Mouse (Mus musculus) midbrain, embryonic 16.5 days (tissue): ENCODE data around the gene Sptbn4. TPM values are rescaled to one million over a fixed set of nuclear protein-coding genes. Genes with fewer than 3 reads are reported as not detected.
A peak's percentile ranks its signal among the peaks of the same experiment; 100 is the strongest.

Source experiments
- ATAC-seq: fragments of 200-750 bp; cut with Nextera tagmentation; 2 replicates; pipeline ENCODE4 v1.8.0; 2017; ENCODE audit warnings: moderate TSS enrichment
- H3K27ac ChIP-seq: fragments of 300-500 bp; sonication (generic); 2 replicates; pipeline ENCODE4 v1.5.1; 2014; ENCODE audit warnings: mild to moderate bottlenecking, low read length, mixed read lengths
- H3K27me3 ChIP-seq: fragments of 300-500 bp; sonication (generic); 2 replicates; pipeline ENCODE4 v1.6.1; 2014; ENCODE audit warnings: low read depth, low read length, mixed read lengths; ENCODE audit not compliant: control insufficient read depth, insufficient read depth
- H3K36me3 ChIP-seq: fragments of 300-500 bp; sonication (generic); 2 replicates; pipeline ENCODE4 v1.6.1; 2014; ENCODE audit warnings: mild to moderate bottlenecking, low read length, moderate library complexity, mixed read lengths; ENCODE audit not compliant: control insufficient read depth, insufficient read depth
- H3K4me1 ChIP-seq: fragments of 300-500 bp; sonication (generic); 2 replicates; pipeline ENCODE4 v1.6.1; 2014; ENCODE audit warnings: mild to moderate bottlenecking, low read length, mixed read lengths; ENCODE audit not compliant: control insufficient read depth, insufficient read depth
- H3K4me2 ChIP-seq: fragments of 300-500 bp; sonication (generic); 2 replicates; pipeline ENCODE4 v1.6.1; 2014; ENCODE audit warnings: mild to moderate bottlenecking, low read length, mixed read lengths
- H3K4me3 ChIP-seq: fragments of 300-500 bp; sonication (generic); 2 replicates; pipeline ENCODE4 v1.5.1; 2014; ENCODE audit warnings: low read depth, mild to moderate bottlenecking, low read length, moderate library complexity, mixed read lengths
- H3K9ac ChIP-seq: fragments of 300-500 bp; sonication (generic); 2 replicates; pipeline ENCODE4 v1.6.1; 2014; ENCODE audit warnings: low read depth, low read length, mixed read lengths
- H3K9me3 ChIP-seq: fragments of 300-500 bp; sonication (generic); replicated peaks from 2 replicates; pipeline ENCODE4 v1.6.1; 2014; ENCODE audit warnings: mild to moderate bottlenecking, low read length, mixed read lengths; ENCODE audit not compliant: control insufficient read depth, poor library complexity, severe bottlenecking
- WGBS: fragments of 180-500 bp; shearing (Covaris S2); extraction: QIAGEN DNeasy Blood & Tissue Kit; methylation state at CpG from one replicate; pipeline ENCODE4 v1.1.7; 2014; 5-methylcytosine and 5-hydroxymethylcytosine counted together
- polyA plus RNA-seq: library from polyadenylated mRNA; unstranded; fragments of >200 nt; fragmentation: Nextera tagmentation; extraction: Ambion mirVana; gene quantifications from 2 replicates; pipeline ENCODE4 v1.2.1, GENCODE M21; 2015

Sptbn4 gene
- polyA plus RNA-seq, 1 experiment from 2014 or later, result 3.1 TPM

- Histone ChIP-seq H3K36me3 (peaks cover 2% of the 10 kb centered on the region; the same call in 1 of the 2 replicates), H3K9me3 (no peaks in the 10 kb centered on the region), H3K4me1 (peaks cover 23% of the 10 kb centered on the region), H3K9ac (no peak overlapping the region; the same call in 1 of the 2 replicates), H3K27ac (no peak overlapping the region), H3K4me3 (peak overlapping the region; percentile 21; the same call in 1 of the 2 replicates), H3K4me2 (no peak overlapping the region; the same call in 1 of the 2 replicates), H3K27me3 (peaks cover 61% of the 10 kb centered on the region)
- 36% methylated on average over 34 of the region's 34 CpGs for WGBS
- no peak for ATAC-seq
Measured at GRCm38 (mm10) chr7:27326101-27326880, 121.2 kb downstream of the Sptbn4 start.

- Histone ChIP-seq H3K4me3 (peak overlapping the region; percentile 21), H3K27me3 (peaks cover 55% of the 10 kb centered on the region), H3K27ac (no peak overlapping the region), H3K4me1 (peaks cover 19% of the 10 kb centered on the region), H3K9ac (peak overlapping the region; percentile 39; the same call in 1 of the 2 replicates), H3K4me2 (peak overlapping the region; percentile 43), H3K9me3 (no peaks in the 10 kb centered on the region), H3K36me3 (peaks cover 2% of the 10 kb centered on the region; the same call in 1 of the 2 replicates)
- ATAC-seq, result 0 out of 2 replicates have a peak, but pooled peaks have one; percentile 30
- 4% methylated on average over 24 of the region's 24 CpGs for WGBS
Measured at GRCm38 (mm10) chr7:27325697-27326096, 121.8 kb downstream of the Sptbn4 start.

DNA sequence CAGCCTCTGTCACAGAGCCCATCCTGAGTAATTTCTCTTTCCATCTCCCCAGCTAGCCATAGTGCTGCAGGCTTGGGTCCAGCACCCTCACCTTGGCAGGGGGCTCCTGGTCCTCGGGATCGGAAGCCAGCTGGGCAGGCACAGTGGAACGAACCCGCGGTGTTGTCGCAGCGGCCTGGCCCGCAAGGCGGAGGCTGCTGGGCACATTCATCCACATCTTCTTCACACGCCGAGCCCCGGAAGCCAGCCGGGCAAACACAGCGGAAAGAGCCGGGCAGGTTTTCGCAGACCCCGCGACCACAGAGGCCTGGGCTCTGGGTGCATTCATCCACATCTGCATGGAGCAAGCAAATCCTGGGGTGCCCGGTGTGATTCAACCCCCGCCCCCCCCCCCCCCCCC, 122.6 kb downstream of the Sptbn4 start:
- Histone ChIP-seq H3K36me3 (peaks cover 2% of the 10 kb centered on the region; the same call in 1 of the 2 replicates), H3K4me1 (peaks cover 15% of the 10 kb centered on the region; the same call in 1 of the 2 replicates), H3K27ac (no peak overlapping the region), H3K4me2 (no peak overlapping the region), H3K9me3 (no peaks in the 10 kb centered on the region), H3K9ac (no peak overlapping the region), H3K27me3 (peaks cover 47% of the 10 kb centered on the region), H3K4me3 (no peak overlapping the region)
- ATAC-seq, result no peak
- 46% methylated on average over 19 of the region's 20 CpGs for WGBS

DNA sequence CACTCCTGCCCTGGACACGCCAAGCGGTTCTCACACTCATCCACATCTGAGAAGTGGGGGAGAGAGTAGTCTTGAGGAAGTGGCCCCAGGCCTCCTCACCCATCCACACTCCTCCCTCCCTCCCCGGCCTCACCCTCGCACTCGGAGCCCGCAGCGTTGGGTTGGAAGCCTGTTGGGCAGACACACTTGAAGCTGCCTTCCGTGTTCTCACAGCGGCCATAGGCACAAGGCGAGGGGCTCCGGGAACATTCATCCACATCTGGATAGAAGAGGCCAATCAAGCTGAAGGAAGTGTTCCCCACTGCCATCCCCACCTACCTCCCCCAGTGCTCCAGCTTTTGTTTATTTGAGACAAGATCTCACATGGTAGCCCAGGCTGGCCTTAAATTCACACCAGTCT, 123.3 kb downstream of the Sptbn4 start:
- 95% methylated on average over 11 of the region's 11 CpGs for WGBS
- Histone ChIP-seq H3K27me3 (peaks cover 40% of the 10 kb centered on the region), H3K27ac (no peak overlapping the region), H3K4me2 (no peak overlapping the region), H3K36me3 (peaks cover 2% of the 10 kb centered on the region; the same call in 1 of the 2 replicates), H3K4me3 (no peak overlapping the region), H3K9me3 (no peaks in the 10 kb centered on the region), H3K9ac (no peak overlapping the region), H3K4me1 (peaks cover 10% of the 10 kb centered on the region; the same call in 1 of the 2 replicates)
- ATAC-seq, result no peak; the same call in 1 of the 2 replicates

- Histone ChIP-seq H3K9ac (no peak overlapping the region), H3K4me3 (no peak overlapping the region), H3K4me1 (peaks cover 8% of the 10 kb centered on the region; the same call in 1 of the 2 replicates), H3K36me3 (peaks cover 2% of the 10 kb centered on the region; the same call in 1 of the 2 replicates), H3K4me2 (no peak overlapping the region), H3K9me3 (no peaks in the 10 kb centered on the region), H3K27me3 (peaks cover 30% of the 10 kb centered on the region), H3K27ac (no peak overlapping the region)
- ATAC-seq, result no peak
- 88% methylated on average over 5 of the region's 5 CpGs for WGBS
Measured at GRCm38 (mm10) chr7:27323001-27323400, 124.5 kb downstream of the Sptbn4 start.

GRCm38 (mm10) chr7:27322291-27322690, 125.2 kb downstream of the Sptbn4 start:
- Histone ChIP-seq H3K4me2 (no peak overlapping the region), H3K9me3 (no peaks in the 10 kb centered on the region), H3K36me3 (peaks cover 2% of the 10 kb centered on the region; the same call in 1 of the 2 replicates), H3K27ac (no peak overlapping the region), H3K27me3 (peaks cover 22% of the 10 kb centered on the region), H3K4me3 (no peak overlapping the region), H3K9ac (no peak overlapping the region), H3K4me1 (peaks cover 8% of the 10 kb centered on the region; the same call in 1 of the 2 replicates)
- no peak for ATAC-seq
- WGBS, result 21% methylated on average over 13 of the region's 13 CpGs

GRCm38 (mm10) chr7:27319411-27319810, 128.1 kb downstream of the Sptbn4 start:
- 91% methylated on average over 22 of the region's 22 CpGs for WGBS
- no peak overlapping the region for H3K9ac ChIP-seq
- no peak for ATAC-seq

GRCm38 (mm10) chr7:27315958-27316357, 131.5 kb downstream of the Sptbn4 start:
- no peaks in the 10 kb centered on the region for H3K4me1 ChIP-seq
- WGBS, result 20% methylated on average over 7 of the region's 7 CpGs

More at GRCm38 (mm10) chr7:27319411-27319810, 128.1 kb downstream of the Sptbn4 start:
- Histone ChIP-seq H3K27me3 (no peaks in the 10 kb centered on the region; the same call in 1 of the 2 replicates), H3K4me2 (no peak overlapping the region), H3K27ac (no peak overlapping the region), H3K36me3 (peaks cover 2% of the 10 kb centered on the region; the same call in 1 of the 2 replicates), H3K4me1 (no peaks in the 10 kb centered on the region), H3K4me3 (no peak overlapping the region), H3K9me3 (no peaks in the 10 kb centered on the region)

GRCm38 (mm10) chr7:27314393-27314792, 133.1 kb downstream of the Sptbn4 start:
- Histone ChIP-seq H3K9ac (no peak overlapping the region), H3K9me3 (peaks cover 2% of the 10 kb centered on the region; the same call in 1 of the 2 replicates), H3K4me3 (no peak overlapping the region), H3K4me1 (peaks cover 4% of the 10 kb centered on the region; the same call in 1 of the 2 replicates), H3K27me3 (no peaks in the 10 kb centered on the region), H3K4me2 (no peak overlapping the region), H3K27ac (no peak overlapping the region), H3K36me3 (peaks cover 5% of the 10 kb centered on the region; the same call in 1 of the 2 replicates)
- no peak for ATAC-seq
- WGBS, result 94% methylated on average over 3 of the region's 3 CpGs

More at GRCm38 (mm10) chr7:27315958-27316357, 131.5 kb downstream of the Sptbn4 start:
- H3K27ac ChIP-seq, result no peak overlapping the region
- peaks cover 2% of the 10 kb centered on the region; the same call in 1 of the 2 replicates for H3K9me3 ChIP-seq
- no peaks in the 10 kb centered on the region for H3K27me3 ChIP-seq
- H3K4me2 ChIP-seq, result no peak overlapping the region
- no peak overlapping the region for H3K4me3 ChIP-seq
- ATAC-seq, result peak; percentile 68
- H3K9ac ChIP-seq, result no peak overlapping the region
- peaks cover 5% of the 10 kb centered on the region; the same call in 1 of the 2 replicates for H3K36me3 ChIP-seq
